In genomic region chr16:50462226-50462870, GRCm38 (mm10) we compare ENCODE assay signal across 9 mouse cellular contexts. TPM values are rescaled to one million over a fixed set of nuclear protein-coding genes. Genes with fewer than 3 reads are reported as not detected.
A peak's percentile ranks its signal among the peaks of the same experiment; 100 is the strongest.
DNase-seq lines count a peak whose midpoint lies in the region; ATAC-seq and TF ChIP-seq lines count a peak whose summit lies in the region.
"Had no signal": no experiment of that assay in that cellular context is flagged by ENCODE, and none has a peak within 500 bp of the region (broad histone marks: within the 10 kb centered on the region; RNA-seq: fewer than 3 reads in every experiment).

No protein-coding gene starts in this region.

- no peak overlapping the region for H3K4me2 ChIP-seq in hindbrain, postnatal 0 days (ENCODE audit: low read depth, low read length)
- no peak overlapping the region for H3K4me2 ChIP-seq in embryonic facial prominence, embryonic 14.5 days (ENCODE audit: low read depth, low read length)
- no peak overlapping the region for H3K4me2 ChIP-seq in midbrain, embryonic 16.5 days (ENCODE audit: low read length)

- 37% methylated on average over 10 of the region's 10 CpGs for WGBS in hindbrain, embryonic 10.5 days
- 33% methylated on average over 10 of the region's 10 CpGs for WGBS in hindbrain, postnatal 0 days
- WGBS in embryonic facial prominence, embryonic 14.5 days: 33% methylated on average over 10 of the region's 10 CpGs
- 30% methylated on average over 10 of the region's 10 CpGs for WGBS in midbrain, embryonic 16.5 days

- no peak for TF ChIP-seq CTCF in hindbrain, postnatal 0 days (IDR thresholded peaks at IDR 0.05; ENCODE audit: low read depth)

- no peaks in the 10 kb centered on the region for H3K36me3 ChIP-seq in hindbrain, embryonic 10.5 days
- H3K36me3 ChIP-seq in hindbrain, postnatal 0 days (ENCODE audit: insufficient read depth, low read length): no peaks in the 10 kb centered on the region
- no peaks in the 10 kb centered on the region for H3K36me3 ChIP-seq in embryonic facial prominence, embryonic 14.5 days (ENCODE audit: control insufficient read depth, insufficient read depth, low read length)
- H3K36me3 ChIP-seq in midbrain, embryonic 16.5 days (ENCODE audit: control insufficient read depth, insufficient read depth, low read length): no peaks in the 10 kb centered on the region

- peak; percentile 16 for DNase-seq in hindbrain, embryonic 10.5 days (ENCODE audit: low spot score)
- DNase-seq in hindbrain, postnatal 0 days (ENCODE audit: low spot score): no peak
- DNase-seq in urinary bladder, postnatal 14 days (ENCODE audit: low spot score): peak; percentile 5
- no peak for DNase-seq in urinary bladder, postnatal 4 days (ENCODE audit: low spot score in 2 of 2)
- DNase-seq in embryonic facial prominence, embryonic 14.5 days (ENCODE audit: low spot score): peak; percentile 14
- DNase-seq in left cerebral cortex, adult 18-20 months (ENCODE audit: low spot score in 2 of 2): no peak
- DNase-seq: gastrocnemius, adult 2 months; kidney, postnatal 10 days had no signal

- no peak overlapping the region for H3K27ac ChIP-seq in hindbrain, embryonic 10.5 days
- no peak overlapping the region for H3K27ac ChIP-seq in hindbrain, postnatal 0 days
- no peak overlapping the region for H3K27ac ChIP-seq in embryonic facial prominence, embryonic 14.5 days (replicated peaks; ENCODE audit: low read depth, low read length)
- no peak overlapping the region for H3K27ac ChIP-seq in midbrain, embryonic 16.5 days (ENCODE audit: low read length)
- H3K27ac ChIP-seq: gastrocnemius, adult 2 months had no signal

- no peaks in the 10 kb centered on the region for H3K9me3 ChIP-seq in hindbrain, embryonic 10.5 days
- no peaks in the 10 kb centered on the region for H3K9me3 ChIP-seq in hindbrain, postnatal 0 days (ENCODE audit: low read length)
- H3K9me3 ChIP-seq in embryonic facial prominence, embryonic 14.5 days (ENCODE audit: control insufficient read depth, low read length): no peaks in the 10 kb centered on the region
- no peaks in the 10 kb centered on the region for H3K9me3 ChIP-seq in midbrain, embryonic 16.5 days (replicated peaks; ENCODE audit: control insufficient read depth, low read length, poor library complexity, severe bottlenecking)

- no peak for ATAC-seq in hindbrain, postnatal 0 days
- no peak for ATAC-seq in embryonic facial prominence, embryonic 14.5 days (ENCODE audit: low read depth)
- ATAC-seq in midbrain, embryonic 16.5 days: no peak

- H3K4me3 ChIP-seq in hindbrain, embryonic 10.5 days: no peak overlapping the region
- no peak overlapping the region for H3K4me3 ChIP-seq in hindbrain, postnatal 0 days (ENCODE audit: low read length)
- no peak overlapping the region for H3K4me3 ChIP-seq in embryonic facial prominence, embryonic 14.5 days (ENCODE audit: low read depth, low read length)
- no peak overlapping the region for H3K4me3 ChIP-seq in midbrain, embryonic 16.5 days (ENCODE audit: low read depth, low read length)
- H3K4me3 ChIP-seq: gastrocnemius, adult 2 months had no signal

- peaks cover 4% of the 10 kb centered on the region; the same call in 1 of the 2 replicates for H3K4me1 ChIP-seq in hindbrain, embryonic 10.5 days (replicated peaks)
- no peaks in the 10 kb centered on the region for H3K4me1 ChIP-seq in hindbrain, postnatal 0 days (ENCODE audit: insufficient read depth, low read length)
- H3K4me1 ChIP-seq in embryonic facial prominence, embryonic 14.5 days (ENCODE audit: control insufficient read depth, insufficient read depth, low read length): no peaks in the 10 kb centered on the region
- no peaks in the 10 kb centered on the region for H3K4me1 ChIP-seq in midbrain, embryonic 16.5 days (ENCODE audit: control insufficient read depth, insufficient read depth, low read length)

- H3K9ac ChIP-seq in hindbrain, postnatal 0 days (replicated peaks; ENCODE audit: low read length): no peak overlapping the region
- no peak overlapping the region for H3K9ac ChIP-seq in embryonic facial prominence, embryonic 14.5 days (ENCODE audit: low read depth, low read length)
- H3K9ac ChIP-seq in midbrain, embryonic 16.5 days (ENCODE audit: low read depth, low read length): no peak overlapping the region

- no peaks in the 10 kb centered on the region for H3K27me3 ChIP-seq in hindbrain, embryonic 10.5 days (ENCODE audit: insufficient read depth, poor library complexity, severe bottlenecking)
- H3K27me3 ChIP-seq in hindbrain, postnatal 0 days (ENCODE audit: insufficient read depth, low read length): no peaks in the 10 kb centered on the region
- H3K27me3 ChIP-seq in embryonic facial prominence, embryonic 14.5 days (replicated peaks; ENCODE audit: control insufficient read depth, insufficient read depth, low read length): no peaks in the 10 kb centered on the region
- no peaks in the 10 kb centered on the region for H3K27me3 ChIP-seq in midbrain, embryonic 16.5 days (ENCODE audit: control insufficient read depth, insufficient read depth, low read depth, low read length)

RNA-seq across cellular contexts. Expression of gene Bbx, which starts 30.2 kb away (rescaled TPM):
- 30.7 and 42.2 TPM in 2 replicates for polyA plus RNA-seq in hindbrain, embryonic 10.5 days (2016; fragmentation: Nextera tagmentation; extraction: Ambion mirVana)
- total RNA-seq in hindbrain, postnatal 0 days (2014; rRNA removed): 15.5 and 16.4 TPM in 2 replicates
- 17.9 and 19.9 TPM in 2 replicates for polyA plus RNA-seq in hindbrain, postnatal 0 days (2015; fragmentation: Nextera tagmentation; extraction: Ambion mirVana)
- 28.5 and 32.1 TPM in 2 replicates for polyA plus RNA-seq in embryonic facial prominence, embryonic 14.5 days (2014; fragmentation: Nextera tagmentation; extraction: Ambion mirVana)
- 10 to 100 TPM; 23.8 to 25.4 TPM for total RNA-seq in left cerebral cortex, adult 18-20 months (2021)
- 14.7 and 17.9 TPM in 2 replicates for polyA plus RNA-seq in midbrain, embryonic 16.5 days (2015; fragmentation: Nextera tagmentation; extraction: Ambion mirVana)

Comparison
In these comparisons a context has a peak if more than half of its experiments do, and no peak if none do; other contexts are left out.
1. DNase-seq: peak in hindbrain, embryonic 10.5 days (single experiment), urinary bladder, postnatal 14 days (single experiment) and embryonic facial prominence, embryonic 14.5 days (single experiment); none in hindbrain, postnatal 0 days (single experiment), urinary bladder, postnatal 4 days (0 of 2) and left cerebral cortex, adult 18-20 months (0 of 2).